Mouse (Mus musculus): ENCODE data around the gene Sctr.

Gene Sctr

GRCm38 (mm10) chr1:120100456-120101226 lies 93.9 kb downstream of the Sctr start:
- intact Hi-C loops (cut with DNase I): no loop called here

DNA sequence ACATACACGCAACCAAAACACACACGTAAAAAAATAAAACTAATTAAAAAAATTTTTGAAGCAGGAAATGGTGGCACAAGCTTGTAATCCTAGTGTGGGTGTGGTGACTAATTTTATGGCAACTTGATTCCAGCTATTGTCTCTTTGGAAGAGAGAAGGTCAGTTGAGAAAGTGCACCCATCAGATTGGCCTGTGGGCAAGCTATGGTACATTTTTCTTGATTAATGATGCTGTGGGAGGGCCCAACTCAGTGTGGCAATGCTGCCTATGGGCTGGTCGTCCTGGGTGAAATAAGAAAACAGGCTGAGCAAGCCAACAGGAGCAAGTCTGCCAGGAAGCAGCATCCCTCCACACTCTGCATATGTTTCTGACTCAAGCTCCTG lies 94.5 kb downstream of the Sctr start:
- intact Hi-C loops (cut with DNase I): no loop called here

GRCm38 (mm10) chr1:120105556-120105959 lies 98.9 kb downstream of the Sctr start:
- intact Hi-C loops (cut with DNase I): no loop called here

- intact Hi-C loops (cut with DNase I): no loop called here
These were observed 103.2 kb downstream of the Sctr start for GRCm38 (mm10) chr1:120109741-120110432.

- intact Hi-C loops (cut with DNase I): no loop called here
These were observed 105.1 kb downstream of the Sctr start for GRCm38 (mm10) chr1:120111766-120112165.

DNA sequence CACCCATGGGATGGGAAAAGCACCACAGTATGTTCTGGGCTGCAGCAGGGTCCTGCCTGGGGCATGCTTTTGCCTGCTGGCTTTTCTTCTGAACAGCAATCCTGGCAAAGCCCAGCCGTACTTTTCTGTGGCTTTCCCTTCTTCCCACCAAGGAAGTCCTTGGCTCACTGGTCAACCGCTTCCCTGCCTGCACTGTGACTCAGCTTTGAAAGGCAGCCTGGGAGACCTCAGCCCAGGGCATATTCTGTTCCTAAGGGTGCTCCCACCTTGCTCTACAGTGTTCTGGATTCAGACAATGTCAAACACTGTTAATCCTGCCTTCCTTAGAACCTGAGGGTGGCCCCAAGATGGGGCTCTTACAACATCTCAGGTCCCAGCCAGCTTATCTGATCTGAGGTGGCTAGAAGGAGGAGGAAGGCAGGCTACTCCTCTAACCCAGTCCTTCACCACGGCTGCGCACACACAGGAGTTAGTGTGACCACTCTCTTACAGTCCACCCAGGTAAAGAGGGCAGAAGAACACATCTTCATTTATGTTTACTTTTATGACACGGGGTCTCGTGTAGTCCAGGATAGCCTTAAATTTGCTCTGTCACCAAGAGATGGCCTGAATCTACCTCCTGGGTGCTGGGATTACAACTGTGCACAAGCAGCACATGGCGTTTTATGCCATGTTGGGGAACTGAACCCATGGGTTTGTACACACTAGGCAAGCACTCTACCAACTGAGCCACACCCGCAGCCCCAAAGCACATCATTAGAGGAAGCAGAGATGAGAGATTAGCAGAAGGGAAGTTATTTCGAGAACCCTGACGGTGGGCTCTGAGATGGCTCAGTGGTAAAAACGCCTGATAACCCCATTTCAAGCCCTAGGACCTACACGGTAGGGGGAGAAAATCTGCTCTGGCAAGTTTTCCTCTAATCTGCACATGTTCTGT lies 105.8 kb downstream of the Sctr start:
- intact Hi-C loops (cut with DNase I): no loop called here
